Mouse (Mus musculus) layer of hippocampus, adult 9-10 months (tissue): Measurements from ENCODE around the gene Olfr1449.
"Not testable (repeated sequence)": the region's sequence is repeated elsewhere in the genome, so short reads cannot be mapped to it uniquely, and the experiment has no call there.

Source experiments
- DNase-seq: peaks from one replicate; pipeline ENCODE4 v3.0.0; 2022; ENCODE audit warnings: low spot score

The Olfr1449 gene

DNA sequence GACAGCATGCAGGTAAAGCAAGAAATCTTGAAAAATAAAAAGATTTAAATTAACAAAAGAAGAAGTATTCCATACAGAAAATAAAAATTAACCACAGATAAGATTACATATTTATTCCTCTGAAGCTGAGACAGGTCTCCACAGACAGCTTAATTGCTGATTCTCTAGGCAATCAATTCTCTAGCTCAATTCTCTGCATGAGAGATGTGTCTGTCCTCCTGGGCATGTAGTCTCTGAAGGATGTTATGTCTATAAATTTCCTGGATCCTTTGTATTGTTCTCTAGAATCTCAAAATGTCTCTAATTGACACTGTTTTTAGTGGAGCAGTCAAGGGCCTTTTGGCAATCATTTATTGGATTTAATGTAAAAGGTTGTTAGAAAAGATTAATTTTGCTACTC, at the start of gene Olfr1449:
TSS of gene Olfr1449 (plus strand) at position 301 of the 400 bp plus-strand sequence.
- DNase-seq = no peak

DNA sequence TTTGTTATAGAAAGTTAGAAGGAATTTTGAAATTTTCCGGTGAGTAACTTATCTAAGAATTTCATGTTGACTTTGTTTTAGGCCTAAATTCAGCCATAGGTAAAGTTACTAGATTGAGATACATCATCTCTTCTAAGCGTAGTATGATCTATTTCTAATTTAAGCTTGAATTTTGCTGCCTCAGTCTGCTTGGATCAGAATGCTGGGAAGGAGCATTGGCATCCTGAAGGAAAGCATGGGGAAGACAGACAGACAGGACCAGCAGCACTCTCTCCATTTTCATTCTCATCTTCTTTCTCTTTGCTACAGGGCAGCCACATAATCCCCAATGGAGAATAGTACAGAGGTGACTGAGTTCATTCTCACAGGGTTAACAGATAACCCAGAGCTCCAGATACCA, 47.1 kb upstream of the Olfr1449 start, which contains the start of gene Olfr1445:
TSS of gene Olfr1445 (plus strand) at position 301 of the 400 bp plus-strand sequence.
- no peak for DNase-seq

DNA sequence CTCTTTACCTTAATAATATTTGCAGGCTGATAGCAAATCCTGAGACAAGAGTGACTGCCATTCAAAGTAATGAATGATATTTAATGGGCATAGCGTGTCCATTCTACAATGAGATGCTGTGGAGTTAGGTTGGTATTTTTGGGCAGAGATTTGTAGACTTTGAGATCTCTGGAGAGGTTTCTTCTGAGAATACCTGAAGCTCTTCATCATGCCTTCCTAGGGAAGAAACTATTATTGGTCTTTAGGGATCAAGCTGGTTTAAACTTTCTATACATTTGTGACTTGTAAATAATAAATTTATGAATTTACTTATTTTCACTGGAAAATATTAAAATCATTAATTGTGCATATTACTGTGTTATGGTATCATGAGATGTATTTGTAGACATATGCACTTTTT, 37.2 kb upstream of the Olfr1449 start, which contains the start of gene Olfr1446:
TSS of gene Olfr1446 (minus strand) at position 101 of the 400 bp plus-strand sequence.
- DNase-seq = no peak

DNA sequence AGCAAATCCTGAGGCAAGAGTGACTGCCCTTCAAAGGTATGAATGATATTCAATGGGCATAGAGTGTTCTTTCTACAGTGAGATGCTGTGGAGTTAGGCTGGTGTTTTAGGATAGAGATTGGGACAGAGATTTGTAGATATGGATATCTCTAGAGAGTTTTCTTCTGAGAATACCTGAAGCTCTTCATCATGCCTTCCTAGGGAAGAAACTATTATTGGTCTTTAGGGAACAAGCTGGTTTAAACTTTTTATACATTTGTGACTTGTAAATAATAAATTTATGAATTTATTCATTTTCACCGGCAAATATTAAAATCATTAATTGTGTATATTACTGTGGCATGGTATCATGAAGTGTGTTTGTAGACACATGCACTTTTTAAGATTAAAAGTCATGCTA, 27.0 kb upstream of the Olfr1449 start, which contains the start of gene Olfr1447:
TSS of gene Olfr1447 (minus strand) at position 101 of the 400 bp plus-strand sequence.
- no peak for DNase-seq

DNA sequence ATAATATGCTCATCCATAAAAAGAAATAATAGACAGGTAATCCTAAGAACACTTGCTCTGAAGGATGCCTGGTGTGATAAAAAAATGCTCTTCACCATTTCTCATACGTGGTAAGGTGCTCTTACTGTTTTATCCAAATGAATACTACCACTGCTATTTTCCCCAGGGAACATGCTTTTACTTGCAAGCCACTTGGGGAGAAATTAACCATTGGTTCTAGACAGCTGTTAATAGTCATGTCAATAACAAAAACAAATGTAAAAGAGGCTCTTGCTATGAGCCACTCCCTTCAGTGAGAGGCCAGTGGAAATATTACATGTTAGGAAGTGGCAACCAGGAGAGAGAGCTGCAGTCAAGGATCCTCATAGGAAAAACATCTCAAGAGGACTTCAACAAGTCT, 6.3 kb upstream of the Olfr1449 start, which contains the start of gene Olfr1448:
TSS of gene Olfr1448 (minus strand) at position 101 of the 400 bp plus-strand sequence.
- no peak for DNase-seq

DNA sequence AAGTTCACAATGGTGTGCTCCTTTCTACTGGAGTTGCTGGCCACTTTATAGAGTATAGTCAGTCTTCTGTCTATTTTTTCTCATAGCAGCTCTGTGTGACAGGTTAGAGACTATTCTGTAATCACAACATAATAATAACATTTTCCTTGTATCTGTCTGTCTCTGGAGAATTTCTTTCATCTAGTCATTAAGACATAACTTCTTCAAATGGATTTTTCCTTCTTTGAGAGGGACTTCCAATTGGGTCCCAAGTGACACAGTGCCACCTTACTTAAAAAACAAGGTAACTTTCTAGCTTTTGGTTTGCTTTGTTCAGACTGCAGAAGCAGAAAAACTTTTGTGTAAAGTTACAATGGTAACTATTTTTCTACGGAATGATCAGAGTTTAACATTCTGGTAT, 19.3 kb downstream of the Olfr1449 start, which contains the start of gene Olfr1450:
TSS of gene Olfr1450 (plus strand) at position 301 of the 400 bp plus-strand sequence.
- no peak for DNase-seq

DNA sequence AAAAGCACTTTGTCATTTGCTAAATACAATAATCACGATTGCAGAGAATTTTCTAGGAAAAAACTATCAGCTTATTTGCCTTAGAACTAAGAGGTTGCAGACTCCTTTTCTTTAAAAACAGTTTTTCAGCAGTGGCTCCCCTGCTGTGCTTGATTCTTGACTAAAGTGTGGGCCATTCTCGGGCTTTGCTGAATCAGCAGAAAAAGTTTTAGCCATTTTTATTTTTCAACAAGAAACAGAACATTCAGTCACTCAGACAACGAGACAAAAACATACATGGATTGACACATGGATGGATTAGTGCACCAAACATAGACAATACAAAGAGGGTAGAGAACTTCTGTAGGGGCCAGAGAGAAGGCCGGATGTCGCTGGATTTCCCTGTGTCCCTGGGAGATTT, 39.4 kb downstream of the Olfr1449 start:
- not testable (repeated sequence) for DNase-seq
